In the genomic region with DNA sequence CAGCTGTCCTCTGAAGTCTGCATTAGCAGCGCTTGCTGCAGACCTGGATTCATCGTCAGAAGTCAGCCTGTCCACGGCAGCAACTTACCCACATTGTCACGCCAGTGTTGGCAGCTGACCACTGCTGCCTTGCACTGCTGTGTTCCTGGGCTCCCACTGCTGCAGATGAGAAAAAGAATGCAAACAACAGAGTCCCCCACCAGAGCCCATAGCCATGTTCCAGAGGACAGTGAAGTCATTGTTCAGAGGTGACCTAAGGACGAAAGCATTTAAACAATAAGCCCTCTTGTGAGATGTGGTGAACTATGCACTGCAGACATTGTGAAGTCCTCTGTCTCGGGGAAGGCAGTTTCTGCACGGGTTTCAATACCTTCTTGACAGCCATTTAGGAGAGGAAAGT, we compare ENCODE assay signal across 8 mouse cellular contexts.
DNase-seq lines count a peak whose midpoint lies in the region; ATAC-seq and TF ChIP-seq lines count a peak whose summit lies in the region.

No protein-coding gene starts in this region.

- H3K4me2 ChIP-seq in forebrain, postnatal 0 days (ENCODE audit: low read depth), result no peak overlapping the region
- no peak overlapping the region for H3K4me2 ChIP-seq in liver, postnatal 0 days (ENCODE audit: low read depth, low read length)

- no peak for TF ChIP-seq POLR2A in cerebellum, adult 2 months (IDR thresholded peaks at IDR 0.05; ENCODE audit: borderline replicate concordance, insufficient read depth, low read length)

- no peak overlapping the region for H3K9ac ChIP-seq in forebrain, postnatal 0 days
- H3K9ac ChIP-seq in liver, postnatal 0 days (replicated peaks), result no peak overlapping the region

- no peak for TF ChIP-seq CTCF in cerebellum, adult 2 months (IDR thresholded peaks at IDR 0.05; ENCODE audit: borderline replicate concordance, insufficient read depth, low read depth, low read length)
- TF ChIP-seq CTCF in forebrain, postnatal 0 days (IDR thresholded peaks at IDR 0.05; ENCODE audit: low read depth), result no peak
- no peak for TF ChIP-seq CTCF in liver, postnatal 0 days (IDR thresholded peaks at IDR 0.05; ENCODE audit: low read depth)

- no peak; the same call in 1 of the 2 replicates for ATAC-seq in forebrain, postnatal 0 days
- no peak for ATAC-seq in liver, postnatal 0 days

- H3K9me3 ChIP-seq in forebrain, postnatal 0 days (ENCODE audit: low read length), result no peaks in the 10 kb centered on the region
- H3K9me3 ChIP-seq in liver, postnatal 0 days (ENCODE audit: low read length), result no peaks in the 10 kb centered on the region

- no peak for TF ChIP-seq EP300 in liver, postnatal 0 days (IDR thresholded peaks at IDR 0.05; ENCODE audit: low read depth)

- intact Hi-C loops in left cerebral cortex, postnatal 25 days (cut with DNase I), result loop anchor here (5.0 kb wide), 4 partner anchors 76 to 194 kb away; partner anchors contain the start of gene Bach2

- H3K4me1 ChIP-seq in cerebellum, adult 2 months (ENCODE audit: control insufficient read depth, insufficient read depth, low read length), result peaks cover 21% of the 10 kb centered on the region
- peaks cover 28% of the 10 kb centered on the region for H3K4me1 ChIP-seq in forebrain, postnatal 0 days (ENCODE audit: insufficient read depth)
- no peaks in the 10 kb centered on the region for H3K4me1 ChIP-seq in liver, postnatal 0 days (ENCODE audit: insufficient read depth)

- no peak overlapping the region for H3K4me3 ChIP-seq in cerebellum, adult 2 months (replicated peaks; ENCODE audit: insufficient read depth, low read depth, low read length)
- H3K4me3 ChIP-seq in forebrain, postnatal 0 days (ENCODE audit: low read depth, low read length), result no peak overlapping the region
- no peak overlapping the region for H3K4me3 ChIP-seq in liver, postnatal 0 days (ENCODE audit: low read depth, low read length)

- WGBS in cerebellum, adult 2 months, result 56% methylated on average over 7 of the region's 7 CpGs
- WGBS in forebrain, postnatal 0 days, result 11% methylated on average over 7 of the region's 7 CpGs
- WGBS in liver, postnatal 0 days (ENCODE audit: insufficient replicate concordance), result 64% methylated on average over 7 of the region's 7 CpGs

- no peak overlapping the region for H3K27ac ChIP-seq in cerebellum, adult 2 months (ENCODE audit: insufficient read depth, low read length)
- H3K27ac ChIP-seq in forebrain, postnatal 0 days (ENCODE audit: low read depth, low read length), result peak overlapping the region; percentile 71
- no peak overlapping the region for H3K27ac ChIP-seq in liver, postnatal 0 days (ENCODE audit: low read depth)

- no peaks in the 10 kb centered on the region for H3K27me3 ChIP-seq in cerebellum, adult 2 months (ENCODE audit: control insufficient read depth, insufficient read depth, low read length)
- H3K27me3 ChIP-seq in forebrain, postnatal 0 days (ENCODE audit: insufficient read depth, low read length), result no peaks in the 10 kb centered on the region
- H3K27me3 ChIP-seq in liver, postnatal 0 days (ENCODE audit: insufficient read depth, low read length), result no peaks in the 10 kb centered on the region

- no peaks in the 10 kb centered on the region for H3K36me3 ChIP-seq in forebrain, postnatal 0 days (ENCODE audit: insufficient read depth)
- H3K36me3 ChIP-seq in liver, postnatal 0 days (replicated peaks; ENCODE audit: insufficient read depth, low read length), result 0 out of 2 replicates have a peak, but pooled peaks cover 7% of the 10 kb centered on the region

- peak; percentile 81 for DNase-seq in Muller cell, postnatal 12 days (ENCODE audit: inconsistent ontology term)
- DNase-seq in cerebellum, adult 2 months, result peak; percentile 48 to 54
- DNase-seq in forebrain, postnatal 0 days, result peak; percentile 35
- peak; percentile 24 to 60 for DNase-seq in left cerebral cortex, postnatal 25 days (ENCODE audit: low spot score in 2 of 2)
- DNase-seq in retina, postnatal 1 day, result peak; percentile 90
- DNase-seq in urinary bladder, adult 2 months (ENCODE audit: low spot score), result no peak
- no peak for DNase-seq in adrenal gland, postnatal 4 days (ENCODE audit: low spot score in 2 of 2)
- DNase-seq in liver, postnatal 0 days, result no peak

Comparison
In these comparisons a context has a peak if more than half of its experiments do, and no peak if none do; other contexts are left out.
1. DNase-seq: peak in Muller cell, postnatal 12 days (single experiment), cerebellum, adult 2 months (2 of 2), forebrain, postnatal 0 days (single experiment), left cerebral cortex, postnatal 25 days (2 of 2) and retina, postnatal 1 day (single experiment); none in urinary bladder, adult 2 months (single experiment), adrenal gland, postnatal 4 days (0 of 2) and liver, postnatal 0 days (single experiment).